Mouse (Mus musculus): ENCODE data around the gene S100a14.

S100a14 gene

GRCm38 (mm10) chr3:90517711-90518110, 8.9 kb upstream of the S100a14 start:
- no peak for DNase-seq (ENCODE audit: low spot score)

GRCm38 (mm10) chr3:90525421-90525820, 1.2 kb upstream of the S100a14 start:
- no peak for DNase-seq (ENCODE audit: low spot score)

- no peak for DNase-seq (ENCODE audit: low spot score)
Observed at GRCm38 (mm10) chr3:90526076-90526475, 580 bp upstream of the S100a14 start.

GRCm38 (mm10) chr3:90527291-90527873, 726 bp downstream of the S100a14 start:
- no peak for DNase-seq (ENCODE audit: low spot score)

- DNase-seq (ENCODE audit: low spot score), result no peak
Observed at GRCm38 (mm10) chr3:90531713-90532112, 5.1 kb downstream of the S100a14 start.

GRCm38 (mm10) chr3:90535446-90535845, 8.8 kb downstream of the S100a14 start:
- no peak for DNase-seq (ENCODE audit: low spot score)

GRCm38 (mm10) chr3:90537141-90537904, 10.7 kb downstream of the S100a14 start, which contains the start of gene S100a16:
S100a16 (plus strand) TSS chr3:90537254.
- DNase-seq (ENCODE audit: low spot score), result no peak

GRCm38 (mm10) chr3:90537905-90538296, 11.2 kb downstream of the S100a14 start:
- no peak for DNase-seq (ENCODE audit: low spot score)

- DNase-seq (ENCODE audit: low spot score), result no peak
Observed at GRCm38 (mm10) chr3:90540904-90541303, 14.2 kb downstream of the S100a14 start.

GRCm38 (mm10) chr3:90549676-90550420, 23.2 kb downstream of the S100a14 start:
- no peak for DNase-seq (ENCODE audit: low spot score)

GRCm38 (mm10) chr3:90550421-90550790, 23.8 kb downstream of the S100a14 start:
- no peak for DNase-seq (ENCODE audit: low spot score)

- DNase-seq (ENCODE audit: low spot score), result no peak
Observed at GRCm38 (mm10) chr3:90552231-90552630, 25.6 kb downstream of the S100a14 start.

GRCm38 (mm10) chr3:90555954-90556353, 29.3 kb downstream of the S100a14 start:
- no peak for DNase-seq (ENCODE audit: low spot score)

GRCm38 (mm10) chr3:90560008-90560628, 33.5 kb downstream of the S100a14 start, which contains the start of gene S100a3:
S100a3 (plus strand) TSS chr3:90560578.
- no peak for DNase-seq (ENCODE audit: low spot score)

GRCm38 (mm10) chr3:90574691-90575090, 48.0 kb downstream of the S100a14 start:
- DNase-seq (ENCODE audit: low spot score), result no peak

- DNase-seq (ENCODE audit: low spot score), result no peak
Observed at GRCm38 (mm10) chr3:90575320-90575719, 48.7 kb downstream of the S100a14 start.

- no peak for DNase-seq (ENCODE audit: low spot score)
Observed at GRCm38 (mm10) chr3:90576351-90577001, 49.8 kb downstream of the S100a14 start.
